Mouse (Mus musculus): ENCODE measurements around the gene Gm11639.

Gene Gm11639

DNA sequence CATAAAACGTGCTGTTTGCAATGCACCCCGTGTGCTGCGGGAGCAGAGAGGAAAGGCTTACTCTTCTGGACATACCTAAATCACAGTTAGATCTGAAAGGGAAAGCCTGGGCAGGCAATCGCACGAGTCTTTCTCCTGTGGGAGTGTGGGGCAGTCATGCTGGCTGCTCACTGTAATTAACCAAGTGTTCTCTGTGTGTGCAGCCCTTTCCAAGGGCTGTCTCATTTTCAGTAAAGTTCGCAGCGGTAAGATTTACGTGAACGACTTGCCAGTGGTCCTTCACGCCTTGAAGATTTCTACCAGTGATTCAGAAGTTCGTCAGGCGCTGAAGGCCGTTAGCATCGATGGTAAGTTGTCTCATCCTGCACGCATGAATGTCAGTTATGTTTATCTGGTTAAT is 18.6 kb downstream of the Gm11639 start:
- no peak for DNase-seq (ENCODE audit: low spot score in 2 of 2)

DNA sequence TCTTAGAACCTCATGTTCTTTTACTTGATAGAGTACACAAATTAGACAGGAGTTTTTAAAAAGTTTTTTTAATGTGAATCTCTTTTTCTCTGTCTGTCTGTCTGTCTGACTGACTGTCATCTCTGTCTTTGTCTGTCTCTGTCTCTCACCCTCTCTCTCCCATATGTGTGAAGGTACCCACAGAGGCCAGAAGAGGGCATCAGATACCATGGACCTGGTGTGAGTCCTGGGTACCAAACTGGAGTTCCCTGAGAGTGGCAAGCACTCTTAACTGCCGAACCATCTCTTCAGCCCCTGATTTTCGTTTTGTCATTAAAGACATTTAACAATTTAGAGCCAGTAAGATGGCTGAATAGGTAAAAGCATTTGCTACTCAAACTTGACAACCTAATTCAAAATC is 21.6 kb downstream of the Gm11639 start:
- DNase-seq (ENCODE audit: low spot score in 2 of 2), result no peak

DNA sequence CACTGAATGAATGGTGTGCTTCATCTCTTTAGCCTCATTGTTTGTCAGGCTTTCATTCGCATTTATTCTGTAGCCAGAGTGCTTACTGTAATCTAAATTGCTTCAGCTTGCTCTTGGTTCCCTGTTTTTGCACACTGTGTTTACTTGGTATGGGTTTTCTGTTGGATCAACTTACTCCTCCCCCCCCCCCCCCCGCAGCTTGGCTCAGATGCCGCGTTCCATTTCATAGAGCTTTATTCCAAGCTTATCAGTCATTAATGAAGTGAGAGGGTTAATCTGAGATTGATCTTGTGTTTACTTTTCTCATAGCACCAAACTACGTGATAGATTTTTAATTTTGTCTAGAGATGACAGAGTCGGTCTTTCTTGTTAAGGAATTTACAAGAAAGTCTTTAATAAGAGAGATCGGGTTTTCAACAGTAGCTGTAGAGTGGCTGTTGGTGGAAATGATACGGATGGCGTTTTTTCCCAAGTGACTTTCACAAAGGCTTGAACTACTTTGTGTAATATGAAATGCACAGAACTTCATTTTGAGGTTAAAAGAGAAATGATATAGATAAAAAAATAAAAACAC is 59.6 kb downstream of the Gm11639 start:
- no peak for DNase-seq (ENCODE audit: low spot score in 2 of 2)

DNA sequence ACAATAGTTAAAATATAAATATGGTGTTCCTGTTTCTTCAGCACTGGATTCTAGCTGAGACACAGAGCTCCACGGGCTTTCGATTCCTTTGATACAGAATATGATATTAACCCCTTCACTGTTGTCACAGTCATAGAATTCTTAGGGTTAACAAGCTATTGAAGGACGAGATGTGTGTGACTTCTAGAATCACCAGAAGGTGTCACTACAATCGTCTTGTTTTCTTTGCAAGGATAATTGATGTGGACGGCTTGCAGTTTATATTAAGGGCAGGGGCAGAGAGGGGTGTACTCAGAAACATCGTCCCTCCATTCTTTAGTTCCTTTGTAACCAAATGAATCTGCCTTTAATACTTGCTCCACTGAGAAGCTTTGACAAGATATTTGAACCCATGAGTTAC is 80.3 kb downstream of the Gm11639 start:
- no peak for DNase-seq (ENCODE audit: low spot score in 2 of 2)

DNA sequence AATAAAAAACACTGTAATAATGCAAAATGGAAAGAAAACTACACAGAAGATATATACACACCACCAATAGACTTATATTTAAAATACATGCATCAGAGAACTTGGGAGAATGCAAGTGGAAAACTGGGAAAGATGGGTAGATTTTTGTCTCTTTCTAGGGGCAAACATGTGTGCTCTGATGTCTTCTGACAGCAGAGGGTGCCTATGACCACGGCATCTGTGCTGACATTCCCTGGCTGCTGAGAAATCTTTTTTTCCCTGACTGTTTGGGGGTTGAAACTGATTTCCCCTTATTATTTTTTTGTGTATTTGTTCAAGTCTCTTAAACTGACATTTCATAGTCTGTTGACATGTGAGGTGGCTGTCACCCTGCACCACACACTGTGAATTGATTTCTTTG is 81.6 kb downstream of the Gm11639 start:
- no peak for DNase-seq (ENCODE audit: low spot score in 2 of 2)

DNA sequence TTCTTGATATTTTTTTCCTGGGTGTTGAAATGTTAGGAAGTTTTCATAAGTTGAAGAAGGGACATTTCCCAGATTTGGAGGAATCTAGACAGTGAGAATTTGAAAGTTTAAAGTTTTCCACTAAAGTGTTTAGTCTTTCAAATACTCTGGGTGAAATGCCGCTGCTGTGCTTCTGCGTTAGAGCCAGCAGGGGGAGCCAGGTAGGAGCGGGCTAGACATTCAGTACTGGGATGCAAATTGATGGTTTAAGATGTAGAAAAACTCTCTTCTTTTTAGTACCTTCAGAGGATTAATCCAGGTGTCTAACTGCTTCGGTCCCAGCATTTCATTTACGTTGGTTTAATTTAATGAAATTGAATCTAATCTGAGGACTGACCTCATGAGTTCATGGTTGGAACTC is 82.6 kb downstream of the Gm11639 start:
- peak in 1 of 2 experiments; percentile 8 for DNase-seq (ENCODE audit: low spot score in 2 of 2)

DNA sequence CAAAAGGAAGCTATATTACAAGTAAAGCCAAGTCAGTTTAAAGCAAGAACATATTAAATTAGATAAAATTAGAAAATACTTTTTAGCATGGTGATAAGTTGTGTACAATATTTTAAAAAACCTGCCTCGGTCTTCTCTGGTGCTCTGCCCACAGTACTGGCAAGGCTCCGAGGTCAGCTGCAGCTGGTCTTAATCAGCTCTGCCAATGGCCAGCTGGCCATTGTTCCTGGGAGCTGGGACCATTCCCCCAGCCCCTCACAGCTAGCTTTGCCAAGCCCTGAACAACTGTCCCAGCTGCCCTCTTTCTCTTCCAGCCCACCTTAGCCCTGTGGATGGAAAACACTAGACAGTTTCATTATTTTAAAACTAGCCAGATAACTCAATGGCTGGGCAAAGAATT is 93.3 kb downstream of the Gm11639 start:
- DNase-seq (ENCODE audit: low spot score in 2 of 2), result no peak

DNA sequence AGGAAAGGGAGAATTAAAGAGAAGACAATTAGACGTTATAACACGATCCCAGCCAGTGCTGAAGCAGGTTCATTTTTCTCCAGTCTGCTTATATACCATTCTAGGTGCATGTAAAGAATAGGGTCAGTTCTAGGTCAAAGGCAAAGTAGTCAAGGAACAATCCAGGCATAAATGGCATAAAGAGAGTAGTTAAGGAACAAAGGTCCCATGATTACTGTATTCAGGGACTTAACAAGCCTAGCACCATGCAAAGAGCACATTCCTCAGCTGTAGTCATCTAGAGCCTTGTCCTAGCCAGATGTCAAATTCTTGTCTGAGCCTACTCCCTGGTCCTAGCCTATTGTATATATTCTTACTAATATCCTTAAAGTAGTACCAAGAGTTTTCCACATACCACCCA is 259.2 kb downstream of the Gm11639 start:
- no peak for DNase-seq (ENCODE audit: low spot score in 2 of 2)

DNA sequence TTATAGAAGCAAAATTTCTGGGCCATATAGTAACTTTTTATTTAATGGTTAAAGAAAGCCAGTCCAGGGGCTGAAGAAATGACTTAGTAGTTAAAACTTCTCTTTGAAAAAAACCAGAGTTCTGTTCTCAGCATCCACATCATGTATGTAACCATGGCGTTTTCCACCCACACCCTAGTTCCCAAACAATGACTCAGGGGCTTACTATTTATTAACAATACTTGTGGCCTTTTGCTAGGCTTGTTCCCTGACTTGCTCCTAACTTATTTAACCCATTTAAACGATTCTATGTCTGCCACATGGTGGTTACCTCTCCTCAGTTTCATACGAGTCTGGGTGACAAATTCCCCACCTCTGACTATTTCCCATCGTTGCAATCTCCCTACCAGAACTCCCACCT is 266.8 kb downstream of the Gm11639 start:
- no peak for DNase-seq (ENCODE audit: low spot score in 2 of 2)

DNA sequence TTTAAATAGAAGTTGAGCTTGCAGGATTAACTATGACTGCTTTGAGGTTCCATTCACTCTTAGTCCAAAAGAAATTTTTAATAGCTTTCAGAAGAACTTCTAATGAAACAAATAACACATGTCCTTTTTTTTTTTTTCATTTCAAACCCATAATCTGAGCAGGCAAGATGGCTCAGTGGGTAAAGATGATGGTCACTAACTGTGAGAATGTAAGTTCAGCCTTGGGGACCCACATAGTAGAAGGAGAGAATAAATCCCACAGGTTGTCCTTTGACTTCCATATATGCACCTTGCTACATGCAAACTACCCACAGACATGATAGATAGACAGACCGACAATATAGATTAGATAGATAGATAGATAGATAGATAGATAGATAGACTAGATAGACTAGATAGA is 282.4 kb downstream of the Gm11639 start:
- DNase-seq (ENCODE audit: low spot score in 2 of 2), result no peak

DNA sequence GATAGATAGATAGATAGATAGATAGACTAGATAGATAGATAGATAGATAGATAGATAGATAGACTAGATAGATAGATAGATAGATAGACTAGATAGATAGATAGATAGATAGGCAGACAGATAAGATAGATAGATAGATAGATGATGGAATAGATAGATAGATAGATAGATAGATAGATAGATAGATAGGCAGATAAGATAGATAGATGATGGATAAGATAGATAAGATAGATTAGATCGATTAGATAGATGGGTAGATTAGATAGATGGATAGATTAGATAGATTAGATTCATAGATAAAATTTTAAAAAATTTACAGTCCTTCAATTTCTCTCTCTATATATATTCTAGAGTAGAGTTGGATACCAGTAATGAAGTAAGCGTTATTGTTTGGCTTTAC is 282.9 kb downstream of the Gm11639 start:
- DNase-seq (ENCODE audit: low spot score in 2 of 2), result no peak

DNA sequence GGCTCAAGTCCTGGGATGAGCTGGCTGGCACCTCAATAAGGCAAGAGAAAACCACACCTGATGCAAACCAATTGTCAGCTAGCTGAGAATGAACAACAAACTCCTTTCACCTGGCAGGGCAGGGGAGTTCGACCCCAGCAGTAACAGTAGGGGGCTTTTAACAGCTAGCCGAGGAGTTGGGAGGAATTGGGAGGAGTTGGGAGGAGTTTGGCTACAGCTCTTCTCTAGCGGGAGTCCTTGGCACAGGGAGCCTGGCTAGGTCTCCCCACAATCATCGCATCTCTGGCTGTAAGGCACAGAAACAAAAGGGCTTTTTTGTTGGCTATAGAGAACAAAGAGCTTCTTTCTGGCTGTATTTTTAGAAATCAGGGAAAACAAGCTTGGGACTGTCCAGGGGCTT is 285.8 kb downstream of the Gm11639 start:
- DNase-seq (ENCODE audit: low spot score in 2 of 2), result no peak

DNA sequence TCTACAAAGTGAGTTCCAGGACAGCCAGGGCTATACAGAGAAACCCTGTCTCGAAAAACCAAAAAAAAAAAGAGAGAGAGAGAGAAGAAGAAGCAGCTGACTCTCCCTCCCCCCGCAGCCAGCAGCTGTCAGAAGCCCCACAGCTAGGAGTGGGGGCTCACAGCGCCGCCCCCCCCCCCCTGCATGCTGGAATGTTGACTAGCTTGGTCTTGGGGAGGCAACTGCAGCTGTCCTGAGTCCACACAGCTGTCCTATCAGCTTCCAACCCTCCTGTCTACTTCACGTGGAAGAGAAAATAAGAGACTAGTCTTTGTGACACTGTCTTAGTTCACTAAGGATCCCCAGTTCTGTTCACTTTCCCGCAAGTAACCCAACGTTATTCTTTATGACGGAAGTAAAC is 287.0 kb downstream of the Gm11639 start:
- DNase-seq (ENCODE audit: low spot score in 2 of 2), result no peak

DNA sequence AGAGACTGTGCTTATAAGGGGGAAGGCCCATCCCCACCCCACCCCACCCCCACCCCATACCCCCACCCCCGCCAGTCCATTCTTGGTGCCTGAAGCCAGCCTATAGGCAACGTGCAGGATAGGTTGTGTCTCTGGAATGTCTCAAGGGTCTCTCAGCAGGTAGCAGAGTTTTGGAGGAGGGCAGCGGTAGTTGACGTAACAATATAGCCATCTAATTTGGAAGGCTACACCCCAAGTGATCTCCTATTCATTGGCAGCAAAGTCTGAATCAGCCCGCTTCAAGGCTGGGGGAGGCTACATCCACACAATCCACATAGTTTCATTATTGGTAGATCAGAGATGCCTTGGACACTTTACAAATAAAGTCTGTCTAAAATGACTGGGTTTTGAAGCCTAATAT is 292.5 kb downstream of the Gm11639 start:
- no peak for DNase-seq (ENCODE audit: low spot score in 2 of 2)

DNA sequence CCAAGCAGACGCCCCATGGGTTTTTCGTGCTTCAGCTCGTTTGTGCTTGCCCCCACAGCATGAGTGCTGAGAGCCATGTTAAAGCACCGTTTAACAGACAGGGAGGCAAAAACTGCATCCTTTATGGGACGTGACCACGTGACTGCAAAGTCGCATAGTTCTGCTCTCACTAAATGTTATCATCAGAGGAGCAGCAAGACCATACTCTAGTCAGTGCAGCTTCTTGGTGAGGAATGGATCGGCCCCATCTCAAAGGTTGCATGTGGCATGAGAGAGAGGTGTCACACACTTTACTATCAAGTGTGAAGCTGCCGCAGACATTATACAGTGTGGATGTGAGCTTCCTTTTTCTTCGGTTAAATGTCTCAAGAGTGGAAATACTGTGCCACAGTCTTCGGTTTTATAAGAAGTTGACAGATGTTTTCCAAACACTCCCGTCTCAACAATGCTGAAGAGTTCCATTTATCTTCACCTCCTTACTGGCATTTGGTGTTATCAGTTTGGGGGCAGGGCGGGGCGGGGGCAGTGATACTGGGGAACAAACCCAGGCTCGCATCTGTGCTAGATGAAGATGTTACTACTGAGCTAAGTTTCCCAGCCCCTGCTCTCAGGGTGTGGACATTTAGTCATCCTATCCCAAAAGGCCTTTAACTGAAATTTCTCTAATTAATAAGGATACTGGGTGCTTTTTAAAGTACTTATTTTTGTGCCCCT is 296.0 kb downstream of the Gm11639 start:
- no peak for DNase-seq (ENCODE audit: low spot score in 2 of 2)

DNA sequence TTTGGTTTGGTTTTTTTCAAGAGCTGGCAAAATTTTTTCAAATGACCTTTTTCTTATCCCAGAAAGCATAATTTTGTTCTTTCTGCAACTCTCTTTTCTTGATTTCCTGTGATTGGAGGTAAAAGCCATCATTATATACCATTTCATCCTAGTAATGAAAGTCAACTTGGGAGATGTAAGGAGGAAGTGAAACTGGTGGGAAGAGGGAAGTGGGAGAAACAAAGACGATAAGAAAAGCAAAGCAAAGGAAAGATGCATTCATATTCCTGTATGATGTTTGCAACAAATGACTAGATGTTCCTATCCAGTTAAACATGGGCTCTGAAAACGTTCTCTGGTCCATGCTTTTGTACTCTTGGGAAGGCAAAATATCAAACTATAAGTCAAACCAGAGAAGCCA is 323.7 kb downstream of the Gm11639 start:
- DNase-seq (ENCODE audit: low spot score in 2 of 2), result no peak

DNA sequence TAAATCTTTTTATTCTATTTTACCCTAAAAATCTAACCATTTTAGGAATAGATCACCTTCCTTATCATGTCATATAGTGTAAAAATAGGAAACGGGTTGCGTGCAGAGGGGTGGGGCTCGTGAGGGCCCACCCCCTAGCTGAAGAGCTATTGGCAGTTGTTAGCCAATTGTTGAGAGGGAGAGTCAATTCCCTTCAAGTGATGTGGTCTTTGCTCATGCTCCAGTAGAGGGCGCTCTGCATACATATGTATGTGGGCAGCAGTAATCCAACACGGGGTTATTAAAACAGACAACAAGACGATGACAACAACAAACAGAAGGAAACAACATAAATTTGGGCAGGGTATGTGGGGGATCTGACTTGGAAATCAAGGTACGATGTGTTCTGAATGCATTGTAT is 335.6 kb downstream of the Gm11639 start:
- no peak for DNase-seq (ENCODE audit: low spot score in 2 of 2)

DNA sequence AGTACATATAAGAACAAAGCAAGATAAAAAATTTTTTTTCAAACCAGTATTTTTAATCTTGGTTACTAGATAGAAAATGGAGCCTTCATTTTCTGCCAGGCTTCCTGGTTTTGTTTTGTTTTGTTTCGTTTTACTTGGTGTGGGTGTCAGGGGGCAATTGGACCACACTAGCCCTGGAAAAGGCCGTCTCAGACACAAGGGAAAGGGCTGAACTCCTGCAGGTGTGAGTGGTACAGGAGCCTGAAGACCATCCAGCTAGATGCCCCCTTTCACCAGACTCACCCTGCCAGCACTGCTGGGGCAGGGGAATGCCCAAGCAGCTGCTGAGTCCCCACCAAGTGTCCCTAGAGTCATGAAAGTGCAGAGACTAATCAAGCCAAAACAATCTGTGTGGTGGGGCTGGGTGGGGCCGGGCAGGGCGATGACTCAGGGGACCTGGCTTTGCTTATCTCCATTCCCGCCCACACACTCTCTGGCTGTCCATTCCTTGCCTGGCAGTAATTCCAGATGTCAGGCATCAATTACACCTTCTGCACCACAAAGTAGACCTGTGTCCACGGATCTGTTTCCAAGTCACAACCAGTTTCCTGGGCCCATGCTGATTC is 343.3 kb downstream of the Gm11639 start:
- no peak for DNase-seq (ENCODE audit: low spot score in 2 of 2)

DNA sequence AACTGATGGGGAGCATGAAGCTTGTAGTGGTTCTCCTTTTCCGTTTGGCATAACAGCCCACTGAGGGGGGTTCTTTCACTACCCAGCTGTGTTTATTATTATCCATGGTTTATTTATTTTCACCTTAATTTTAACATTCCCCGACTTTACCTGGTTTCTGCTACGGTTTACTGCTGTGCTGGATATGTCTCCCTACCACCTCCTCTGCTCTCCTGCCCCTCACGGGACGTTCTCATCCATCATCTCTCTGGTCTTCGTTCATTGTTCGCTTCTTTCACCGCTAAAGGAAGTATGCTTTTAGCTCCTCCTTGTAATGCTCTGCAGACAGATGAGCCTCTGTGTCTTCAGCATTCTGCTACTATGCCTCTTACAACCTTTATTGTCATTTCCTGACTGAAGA is 344.0 kb downstream of the Gm11639 start:
- DNase-seq (ENCODE audit: low spot score in 2 of 2), result no peak

DNA sequence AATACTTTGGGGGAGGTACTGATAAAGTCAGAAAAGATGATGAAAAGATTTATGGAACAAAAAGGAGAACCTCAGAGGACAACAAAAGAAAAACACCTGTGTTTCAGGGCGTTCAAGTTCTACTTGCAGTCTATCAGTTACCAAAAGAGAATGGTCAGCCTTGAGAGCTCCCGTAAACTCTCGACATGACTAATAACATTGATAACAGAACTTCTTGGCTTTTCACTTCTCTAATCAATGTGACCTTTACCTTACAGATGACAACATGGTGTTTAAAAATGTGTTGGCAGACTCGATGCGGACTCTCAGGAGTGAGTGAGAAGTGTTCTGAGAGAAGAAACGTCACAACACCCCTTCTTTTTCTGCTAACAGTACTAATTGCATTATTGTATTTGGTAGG is 344.7 kb downstream of the Gm11639 start:
- no peak for DNase-seq (ENCODE audit: low spot score in 2 of 2)

DNA sequence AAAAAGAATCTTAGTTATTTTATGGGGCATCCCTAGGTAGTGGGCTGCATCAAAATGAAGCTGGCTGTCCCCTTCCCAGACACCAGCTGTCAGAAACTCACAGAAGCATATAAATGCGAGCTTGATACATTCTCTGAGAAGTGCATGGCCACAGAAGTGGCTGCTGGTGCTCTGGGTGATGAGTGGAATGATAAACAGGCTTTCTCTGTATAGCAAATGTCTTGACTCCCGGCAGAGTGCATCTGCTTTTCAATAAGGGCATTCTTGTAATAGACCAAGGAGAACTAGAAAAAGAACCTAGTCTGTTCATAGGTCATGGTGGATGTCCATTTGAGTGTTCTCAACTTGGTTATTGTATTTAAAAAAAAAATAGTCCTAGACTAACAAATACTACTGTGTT is 345.6 kb downstream of the Gm11639 start:
- DNase-seq (ENCODE audit: low spot score in 2 of 2), result no peak

DNA sequence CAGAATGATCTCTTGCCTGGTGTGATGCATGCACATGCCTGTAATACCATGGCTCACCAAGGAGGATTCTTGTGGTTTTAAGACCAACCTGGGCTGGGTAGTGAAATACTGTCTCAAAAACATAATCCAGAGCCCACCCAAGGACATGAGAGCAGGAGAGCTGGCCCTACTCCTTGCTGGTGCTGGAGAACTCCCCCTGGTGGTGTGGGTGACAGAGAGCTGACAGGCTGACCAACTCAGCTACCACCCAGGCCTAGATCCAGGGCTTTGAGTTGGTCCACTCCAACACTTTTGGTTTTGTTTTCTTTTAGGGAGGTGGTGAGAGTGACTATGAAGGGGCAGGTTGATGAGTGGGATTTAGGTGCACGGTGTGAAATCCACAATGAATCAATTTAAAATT is 349.6 kb downstream of the Gm11639 start:
- DNase-seq (ENCODE audit: low spot score in 2 of 2), result no peak

DNA sequence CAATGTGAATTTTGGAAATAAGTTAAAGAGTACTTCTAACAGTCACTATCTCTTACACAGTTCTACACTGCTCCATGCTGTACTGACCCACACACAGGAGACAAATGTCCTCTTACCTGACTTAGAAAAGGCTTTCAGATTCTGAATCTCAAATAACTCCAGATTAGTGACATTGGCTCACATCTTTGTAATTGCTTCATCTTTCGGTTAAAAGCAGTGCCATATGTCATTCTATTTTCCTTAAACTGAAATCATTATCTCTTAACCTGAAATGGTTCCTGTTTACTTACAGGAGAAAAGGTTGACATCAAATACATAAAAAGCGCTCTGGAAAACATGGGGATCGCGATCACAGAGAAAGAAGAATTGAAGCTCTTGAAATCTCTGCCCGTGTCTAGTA is 377.8 kb downstream of the Gm11639 start, which contains the start of gene Efcab3:
Efcab3 (plus strand) TSS at position 301 of the 400 bp plus-strand sequence.
- DNase-seq (ENCODE audit: low spot score in 2 of 2), result no peak

All from right cerebral cortex, postnatal 36 days (tissue).